Mouse (Mus musculus): Measurements from ENCODE around the gene Wbp11. TPM values are rescaled to one million over a fixed set of nuclear protein-coding genes. Genes with fewer than 3 reads are reported as not detected.

Wbp11 gene
- polyA plus RNA-seq, 2 experiments = 96.5 to 100 TPM

DNA sequence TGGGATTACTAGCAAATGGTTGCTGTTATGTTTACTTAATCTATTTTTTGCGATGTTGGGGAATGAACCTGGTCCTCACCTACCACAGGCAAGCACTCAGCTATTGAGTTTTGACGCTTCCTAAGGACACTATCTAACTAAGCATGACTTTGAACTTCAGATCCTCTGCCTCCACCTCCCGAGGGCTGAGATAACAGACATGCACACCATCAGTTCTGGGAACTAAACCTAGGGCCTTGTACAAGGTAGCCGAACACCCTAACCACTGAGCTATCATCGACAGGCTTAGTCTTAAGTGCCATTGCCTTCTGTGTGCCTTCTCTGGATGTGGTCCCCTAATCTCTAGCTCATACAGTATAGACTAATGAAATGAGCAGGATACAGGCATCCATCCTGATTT lies 37.3 kb upstream of the Wbp11 start:
- Histone ChIP-seq H3K9me3 (ENCODE audit: control insufficient read depth, low read length) (no peaks in the 10 kb centered on the region), H3K4me1 (ENCODE audit: control insufficient read depth, insufficient read depth, low read length) (peaks cover 13% of the 10 kb centered on the region), H3K9ac (ENCODE audit: low read depth, low read length, severe bottlenecking) (no peak overlapping the region), H3K4me3 (replicated peaks; ENCODE audit: low read length) (no peak overlapping the region), H3K36me3 (ENCODE audit: control insufficient read depth, insufficient read depth, low read length) (no peaks in the 10 kb centered on the region), H3K27ac (replicated peaks; ENCODE audit: low read depth, low read length) (no peak overlapping the region), H3K27me3 (ENCODE audit: control insufficient read depth, insufficient read depth, low read length) (no peaks in the 10 kb centered on the region), H3K4me2 (replicated peaks; ENCODE audit: low read depth, low read length, severe bottlenecking) (no peak overlapping the region)
- no peak for DNase-seq (ENCODE audit: low spot score)
- TF ChIP-seq POLR2A (IDR thresholded peaks at IDR 0.05; ENCODE audit: borderline replicate concordance, extremely low read depth, insufficient read depth, insufficient read length) = no peak
- ATAC-seq (ENCODE audit: low FRiP score, low read depth) = no peak
- WGBS = 91% methylated on average over 5 of the region's 5 CpGs

DNA sequence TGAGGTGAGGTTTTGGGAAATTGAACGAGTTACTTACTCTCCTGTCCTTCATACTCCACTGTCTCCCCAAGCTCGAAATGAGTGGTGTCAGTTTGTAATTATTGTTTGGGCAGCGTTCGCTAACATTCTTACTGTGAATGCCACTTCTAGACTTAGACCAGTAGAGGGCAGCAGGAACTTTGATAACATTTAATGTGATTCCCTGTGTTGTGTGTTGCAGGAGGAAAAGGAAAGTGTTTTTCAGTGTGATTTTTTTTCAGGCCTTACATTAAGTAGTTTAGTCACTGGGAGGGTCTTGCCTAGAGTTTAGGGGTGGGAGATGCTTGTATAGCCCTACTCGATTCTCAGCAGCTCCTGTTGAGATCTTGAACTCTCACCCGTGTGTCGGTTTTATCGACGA lies 33.0 kb upstream of the Wbp11 start:
- H3K27ac ChIP-seq (replicated peaks; ENCODE audit: low read depth, low read length) = no peak overlapping the region
- no peak overlapping the region for H3K4me2 ChIP-seq (replicated peaks; ENCODE audit: low read depth, low read length, severe bottlenecking)
- H3K4me1 ChIP-seq (ENCODE audit: control insufficient read depth, insufficient read depth, low read length) = peaks cover 11% of the 10 kb centered on the region
- no peaks in the 10 kb centered on the region for H3K27me3 ChIP-seq (ENCODE audit: control insufficient read depth, insufficient read depth, low read length)
- no peak overlapping the region for H3K9ac ChIP-seq (ENCODE audit: low read depth, low read length, severe bottlenecking)
- DNase-seq (ENCODE audit: low spot score) (peak; percentile 89), ATAC-seq (ENCODE audit: low FRiP score, low read depth) (peak; percentile 51; the same call in 1 of the 2 replicates)
- no peaks in the 10 kb centered on the region for H3K36me3 ChIP-seq (ENCODE audit: control insufficient read depth, insufficient read depth, low read length)
- WGBS = 44% methylated on average over 9 of the region's 9 CpGs
- no peak overlapping the region for H3K4me3 ChIP-seq (replicated peaks; ENCODE audit: low read length)
- TF ChIP-seq POLR2A (IDR thresholded peaks at IDR 0.05; ENCODE audit: borderline replicate concordance, extremely low read depth, insufficient read depth, insufficient read length) = no peak
- H3K9me3 ChIP-seq (ENCODE audit: control insufficient read depth, low read length) = no peaks in the 10 kb centered on the region

GRCm38 (mm10) chr6:136858420-136858819 lies 30.4 kb upstream of the Wbp11 start:
- no peak for ATAC-seq (ENCODE audit: low FRiP score, low read depth)

DNA sequence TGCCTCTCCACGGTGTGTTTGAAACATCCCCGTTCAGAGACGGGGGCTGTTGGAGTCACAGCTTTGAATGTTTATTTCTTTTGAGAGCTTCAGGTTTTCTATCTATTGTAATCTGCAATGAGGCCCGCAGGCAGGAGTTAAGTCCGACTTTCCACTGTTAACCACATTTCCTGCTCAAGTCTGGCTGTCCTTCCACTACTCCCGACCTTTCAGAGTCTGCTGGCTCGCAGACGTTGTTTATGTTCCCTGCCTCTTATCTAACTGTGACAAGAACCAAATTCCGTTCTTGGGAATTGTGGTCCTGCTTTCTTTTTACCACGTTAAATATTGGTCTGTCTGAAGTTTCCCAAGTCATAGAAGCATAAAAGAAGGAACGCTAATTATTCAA lies 29.8 kb upstream of the Wbp11 start:
- 28% methylated on average over 11 of the region's 11 CpGs for WGBS
- no peak overlapping the region for H3K9ac ChIP-seq (ENCODE audit: low read depth, low read length, severe bottlenecking)

More at GRCm38 (mm10) chr6:136858420-136858819, 30.4 kb upstream of the Wbp11 start:
- no peaks in the 10 kb centered on the region for H3K9me3 ChIP-seq (ENCODE audit: control insufficient read depth, low read length)
- H3K27me3 ChIP-seq (ENCODE audit: control insufficient read depth, insufficient read depth, low read length) = no peaks in the 10 kb centered on the region
- H3K36me3 ChIP-seq (ENCODE audit: control insufficient read depth, insufficient read depth, low read length) = no peaks in the 10 kb centered on the region
- no peak overlapping the region for H3K9ac ChIP-seq (ENCODE audit: low read depth, low read length, severe bottlenecking)
- no peak overlapping the region for H3K27ac ChIP-seq (replicated peaks; ENCODE audit: low read depth, low read length)
- peaks cover 13% of the 10 kb centered on the region for H3K4me1 ChIP-seq (ENCODE audit: control insufficient read depth, insufficient read depth, low read length)
- WGBS = 70% methylated on average over 8 of the region's 8 CpGs
- no peak overlapping the region for H3K4me3 ChIP-seq (replicated peaks; ENCODE audit: low read length)
- H3K4me2 ChIP-seq (replicated peaks; ENCODE audit: low read depth, low read length, severe bottlenecking) = no peak overlapping the region
- no peak for TF ChIP-seq POLR2A (IDR thresholded peaks at IDR 0.05; ENCODE audit: borderline replicate concordance, extremely low read depth, insufficient read depth, insufficient read length)
- no peak for DNase-seq (ENCODE audit: low spot score)

DNA sequence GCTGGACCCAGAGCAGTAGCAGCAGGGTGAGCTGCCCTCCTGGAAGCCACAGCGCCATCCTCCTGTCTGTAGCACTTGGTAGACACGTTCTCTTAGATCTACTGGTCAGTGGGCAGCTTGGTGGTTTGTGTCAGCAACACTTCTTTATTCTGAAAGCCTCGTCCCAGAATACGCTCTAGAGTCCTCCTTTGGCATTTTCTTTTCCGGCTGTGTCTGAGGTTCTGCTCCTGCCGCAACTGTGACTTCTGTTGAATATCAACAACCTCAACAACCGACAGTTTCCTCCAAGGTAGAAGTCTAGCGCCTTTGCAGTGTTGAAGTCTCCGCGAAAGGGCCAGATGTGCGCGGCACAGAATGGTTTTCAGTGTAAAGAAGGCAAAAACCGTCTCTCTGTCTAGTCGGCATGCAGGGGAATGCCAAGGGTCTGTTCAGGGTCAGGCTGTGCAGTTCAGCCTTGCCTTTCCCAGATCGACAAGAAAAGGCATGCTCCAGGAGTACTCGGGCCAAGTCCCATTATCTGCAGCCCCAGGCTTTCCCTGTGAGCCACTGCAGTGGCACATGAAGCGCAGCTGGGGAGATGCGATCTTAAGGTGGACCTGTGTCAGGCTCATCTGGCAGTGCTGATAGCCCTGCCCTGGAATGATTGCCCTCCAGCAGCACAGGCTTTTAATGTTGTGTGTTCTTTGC lies 29.3 kb upstream of the Wbp11 start, which contains the start of gene Art4:
TSS of gene Art4 (minus strand) at position 548 of the 687 bp plus-strand sequence.
- Histone ChIP-seq H3K4me1 (ENCODE audit: control insufficient read depth, insufficient read depth, low read length) (peaks cover 19% of the 10 kb centered on the region), H3K9ac (ENCODE audit: low read depth, low read length, severe bottlenecking) (no peak within 1 kb of the TSS; the same call in 1 of the 2 replicates), H3K27ac (replicated peaks; ENCODE audit: low read depth, low read length) (0 out of 2 replicates have a peak within 1 kb of the TSS, but pooled peaks have one; percentile 28), H3K27me3 (ENCODE audit: control insufficient read depth, insufficient read depth, low read length) (no peaks in the 10 kb centered on the region), H3K9me3 (ENCODE audit: control insufficient read depth, low read length) (no peaks in the 10 kb centered on the region), H3K36me3 (ENCODE audit: control insufficient read depth, insufficient read depth, low read length) (no peaks in the 10 kb centered on the region), H3K4me3 (replicated peaks; ENCODE audit: low read length) (peak within 1 kb of the TSS; percentile 7; the same call in 1 of the 2 replicates), H3K4me2 (replicated peaks; ENCODE audit: low read depth, low read length, severe bottlenecking) (no peak within 1 kb of the TSS; the same call in 1 of the 2 replicates)
- 60% methylated on average over 18 of the region's 18 CpGs for WGBS
- ATAC-seq (ENCODE audit: low FRiP score, low read depth) (no peak), DNase-seq (ENCODE audit: low spot score) (no peak)
- no peak for TF ChIP-seq POLR2A (IDR thresholded peaks at IDR 0.05; ENCODE audit: borderline replicate concordance, extremely low read depth, insufficient read depth, insufficient read length)

More for the DNA sequence above, 29.8 kb upstream of the Wbp11 start:
- Histone ChIP-seq H3K36me3 (ENCODE audit: control insufficient read depth, insufficient read depth, low read length) (no peaks in the 10 kb centered on the region), H3K9me3 (ENCODE audit: control insufficient read depth, low read length) (no peaks in the 10 kb centered on the region), H3K4me3 (replicated peaks; ENCODE audit: low read length) (no peak overlapping the region), H3K4me1 (ENCODE audit: control insufficient read depth, insufficient read depth, low read length) (peaks cover 15% of the 10 kb centered on the region), H3K4me2 (replicated peaks; ENCODE audit: low read depth, low read length, severe bottlenecking) (no peak overlapping the region), H3K27me3 (ENCODE audit: control insufficient read depth, insufficient read depth, low read length) (no peaks in the 10 kb centered on the region), H3K27ac (replicated peaks; ENCODE audit: low read depth, low read length) (no peak overlapping the region)
- TF ChIP-seq POLR2A (IDR thresholded peaks at IDR 0.05; ENCODE audit: borderline replicate concordance, extremely low read depth, insufficient read depth, insufficient read length) = no peak
- ATAC-seq (ENCODE audit: low FRiP score, low read depth) (no peak), DNase-seq (ENCODE audit: low spot score) (no peak)

Data from limb, embryonic 14.5 days (tissue).